Mouse (Mus musculus): ENCODE measurements around the gene Grik4.

- TF ChIP-seq ZNF384 (IDR thresholded peaks at IDR 0.05; ENCODE audit: low read depth, low read length) = no peak
- TF ChIP-seq MAFK (IDR thresholded peaks at IDR 0.05; ENCODE audit: insufficient read depth, low read depth, low read length) = no peak
- TF ChIP-seq HCFC1 (IDR thresholded peaks at IDR 0.05; ENCODE audit: borderline replicate concordance, insufficient read depth, low read length) = no peak
Measured at GRCm38 (mm10) chr9:42702231-42703132, 241.8 kb downstream of the Grik4 start.
